Mouse (Mus musculus) cerebellum, adult 9-11 months (tissue): ENCODE data around the gene Nfib.

Experiments
- DNase-seq: peaks from one replicate; pipeline ENCODE4 v3.0.0; 2022

The Nfib gene

GRCm38 (mm10) chr4:82588718-82589117 is 116.8 kb downstream of the Nfib start:
- DNase-seq = no peak

GRCm38 (mm10) chr4:82587146-82587870 is 118.2 kb downstream of the Nfib start:
- DNase-seq = peak; percentile 70

- no peak for DNase-seq
These were observed 118.9 kb downstream of the Nfib start for GRCm38 (mm10) chr4:82586637-82587036.

GRCm38 (mm10) chr4:82585536-82585935 is 120.0 kb downstream of the Nfib start:
- peak; percentile 37 for DNase-seq

GRCm38 (mm10) chr4:82585056-82585455 is 120.5 kb downstream of the Nfib start:
- no peak for DNase-seq

- DNase-seq = peak; percentile 76
These were observed 121.0 kb downstream of the Nfib start for GRCm38 (mm10) chr4:82584548-82584947.

GRCm38 (mm10) chr4:82573291-82573605 is 132.3 kb downstream of the Nfib start:
- no peak for DNase-seq

GRCm38 (mm10) chr4:82572410-82573290 is 132.9 kb downstream of the Nfib start:
- no peak for DNase-seq

- no peak for DNase-seq
These were observed 146.7 kb downstream of the Nfib start for GRCm38 (mm10) chr4:82558816-82559215.

GRCm38 (mm10) chr4:82555673-82556171 is 149.8 kb downstream of the Nfib start:
- no peak for DNase-seq

GRCm38 (mm10) chr4:82553658-82554057 is 151.9 kb downstream of the Nfib start:
- DNase-seq = no peak

GRCm38 (mm10) chr4:82552238-82552637 is 153.3 kb downstream of the Nfib start:
- DNase-seq = no peak

GRCm38 (mm10) chr4:82549762-82550380 is 155.7 kb downstream of the Nfib start:
- no peak for DNase-seq

GRCm38 (mm10) chr4:82548247-82548646 is 157.3 kb downstream of the Nfib start:
- DNase-seq = no peak

GRCm38 (mm10) chr4:82543936-82544335 is 161.6 kb downstream of the Nfib start:
- DNase-seq = no peak

- no peak for DNase-seq
These were observed 162.2 kb downstream of the Nfib start for GRCm38 (mm10) chr4:82543398-82543740.

GRCm38 (mm10) chr4:82542656-82543397 is 162.7 kb downstream of the Nfib start:
- DNase-seq = no peak

- peak; percentile 83 for DNase-seq
These were observed 163.5 kb downstream of the Nfib start for GRCm38 (mm10) chr4:82541894-82542510.

GRCm38 (mm10) chr4:82540466-82540990 is 165.0 kb downstream of the Nfib start:
- peak; percentile 66 for DNase-seq

GRCm38 (mm10) chr4:82540048-82540410 is 165.5 kb downstream of the Nfib start:
- peak; percentile 65 for DNase-seq

GRCm38 (mm10) chr4:82539406-82540047 is 166.0 kb downstream of the Nfib start:
- peak; percentile 82 for DNase-seq

GRCm38 (mm10) chr4:82538815-82539214 is 166.7 kb downstream of the Nfib start:
- peak; percentile 46 for DNase-seq
